Mouse (Mus musculus) right cerebral cortex, postnatal 25 days (tissue): ENCODE measurements around the gene Cux1.
A peak's percentile ranks its signal among the peaks of the same experiment; 100 is the strongest.
"Not testable (repeated sequence)": the region's sequence is repeated elsewhere in the genome, so short reads cannot be mapped to it uniquely, and the experiment has no call there.

Source experiments
- DNase-seq: peaks from one replicate; pipeline ENCODE4 v3.0.0; 2022

Cux1 gene

GRCm38 (mm10) chr5:136230348-136231035 is 336.8 kb downstream of the Cux1 start:
- no peak for DNase-seq

- DNase-seq = no peak
These were observed 340.9 kb downstream of the Cux1 start for GRCm38 (mm10) chr5:136226246-136226876.

- no peak for DNase-seq
These were observed 348.7 kb downstream of the Cux1 start for GRCm38 (mm10) chr5:136218585-136218984.

- no peak for DNase-seq
These were observed 349.3 kb downstream of the Cux1 start for GRCm38 (mm10) chr5:136217932-136218381.

GRCm38 (mm10) chr5:136217004-136217665 is 350.2 kb downstream of the Cux1 start:
- DNase-seq = no peak

GRCm38 (mm10) chr5:136215958-136216357 is 351.3 kb downstream of the Cux1 start:
- no peak for DNase-seq

- no peak for DNase-seq
These were observed 352.1 kb downstream of the Cux1 start for GRCm38 (mm10) chr5:136215211-136215610.

GRCm38 (mm10) chr5:136213716-136214115 is 353.6 kb downstream of the Cux1 start:
- no peak for DNase-seq

- DNase-seq = no peak
These were observed 354.6 kb downstream of the Cux1 start for GRCm38 (mm10) chr5:136212716-136213115.

- not testable (repeated sequence) for DNase-seq
These were observed 355.8 kb downstream of the Cux1 start for GRCm38 (mm10) chr5:136211341-136212102.

- no peak for DNase-seq
These were observed 356.7 kb downstream of the Cux1 start for GRCm38 (mm10) chr5:136210549-136210948.

GRCm38 (mm10) chr5:136201832-136202231 is 365.5 kb downstream of the Cux1 start:
- peak; percentile 57 for DNase-seq

GRCm38 (mm10) chr5:136199526-136199925 is 367.8 kb downstream of the Cux1 start:
- DNase-seq = no peak

- DNase-seq = peak; percentile 91
These were observed 368.6 kb downstream of the Cux1 start, which contains the start of gene Prkrip1 for GRCm38 (mm10) chr5:136198474-136199391. Prkrip1 (minus strand) TSS chr5:136198963.
